Mouse (Mus musculus): ENCODE data around the gene Ptprs.

- TF ChIP-seq POLR2A (IDR thresholded peaks at IDR 0.05; ENCODE audit: low read depth, low read length) (no peak), CTCF (IDR thresholded peaks at IDR 0.05; ENCODE audit: borderline replicate concordance, insufficient read depth, low read length) (no peak)
These were observed 7.0 kb downstream of the Ptprs start for GRCm38 (mm10) chr17:56469275-56469674.
